Mouse (Mus musculus): Measurements from ENCODE around the gene Psmb9.
"Not testable (repeated sequence)": the region's sequence is repeated elsewhere in the genome, so short reads cannot be mapped to it uniquely, and the experiment has no call there.

The Psmb9 gene

GRCm38 (mm10) chr17:34183564-34184219 lies 3.9 kb downstream of the Psmb9 start:
- no peak for DNase-seq (ENCODE audit: low spot score in 2 of 2)

- DNase-seq (ENCODE audit: low spot score in 2 of 2) = no peak
Measured at GRCm38 (mm10) chr17:34179913-34180859, 7.4 kb downstream of the Psmb9 start.

- no peak for DNase-seq (ENCODE audit: low spot score in 2 of 2)
Measured at GRCm38 (mm10) chr17:34179019-34179418, 8.5 kb downstream of the Psmb9 start.

- no peak for DNase-seq (ENCODE audit: low spot score in 2 of 2)
Measured at GRCm38 (mm10) chr17:34177179-34177578, 10.4 kb downstream of the Psmb9 start.

- no peak for DNase-seq (ENCODE audit: low spot score in 2 of 2)
Measured at GRCm38 (mm10) chr17:34174075-34174474, 13.5 kb downstream of the Psmb9 start.

GRCm38 (mm10) chr17:34172528-34172927 lies 15.0 kb downstream of the Psmb9 start:
- DNase-seq (ENCODE audit: low spot score in 2 of 2) = no peak

GRCm38 (mm10) chr17:34170877-34171498 lies 16.6 kb downstream of the Psmb9 start:
- peak; percentile 55 to 75 for DNase-seq (ENCODE audit: low spot score in 2 of 2)

GRCm38 (mm10) chr17:34170487-34170876 lies 17.1 kb downstream of the Psmb9 start:
- no peak for DNase-seq (ENCODE audit: low spot score in 2 of 2)

GRCm38 (mm10) chr17:34169279-34169678 lies 18.3 kb downstream of the Psmb9 start:
- peak in 1 of 2 experiments; percentile 37 for DNase-seq (ENCODE audit: low spot score in 2 of 2)

GRCm38 (mm10) chr17:34165033-34165730 lies 22.4 kb downstream of the Psmb9 start:
- no peak for DNase-seq (ENCODE audit: low spot score in 2 of 2)

GRCm38 (mm10) chr17:34164202-34164895 lies 23.2 kb downstream of the Psmb9 start:
- DNase-seq (ENCODE audit: low spot score in 2 of 2) = no peak

GRCm38 (mm10) chr17:34155534-34155933 lies 32.0 kb downstream of the Psmb9 start:
- DNase-seq (ENCODE audit: low spot score in 2 of 2) = no peak

- peak; percentile 49 to 54 for DNase-seq (ENCODE audit: low spot score in 2 of 2)
Measured at GRCm38 (mm10) chr17:34152923-34153322, 34.6 kb downstream of the Psmb9 start, which contains the start of gene H2-DMb1. Gene H2-DMb1, plus strand, starts transcription at chr17:34153072.

GRCm38 (mm10) chr17:34144960-34145371 lies 42.6 kb downstream of the Psmb9 start:
- DNase-seq (ENCODE audit: low spot score in 2 of 2) = peak in 1 of 2 experiments; percentile 44

- not testable (repeated sequence) for DNase-seq (ENCODE audit: low spot score in 2 of 2)
Measured at GRCm38 (mm10) chr17:34144221-34144620, 43.3 kb downstream of the Psmb9 start.

GRCm38 (mm10) chr17:34143461-34143860 lies 44.1 kb downstream of the Psmb9 start:
- no peak for DNase-seq (ENCODE audit: low spot score in 2 of 2)

GRCm38 (mm10) chr17:34143033-34143432 lies 44.5 kb downstream of the Psmb9 start, which contains the start of gene H2-DMb2:
Gene H2-DMb2, plus strand, starts transcription at chr17:34143307.
- peak; percentile 54 to 86 for DNase-seq (ENCODE audit: low spot score in 2 of 2)

- DNase-seq (ENCODE audit: low spot score in 2 of 2) = no peak
Measured at GRCm38 (mm10) chr17:34142456-34143010, 45.0 kb downstream of the Psmb9 start.

GRCm38 (mm10) chr17:34141448-34141847 lies 46.1 kb downstream of the Psmb9 start:
- no peak for DNase-seq (ENCODE audit: low spot score in 2 of 2)

GRCm38 (mm10) chr17:34140240-34140639 lies 47.3 kb downstream of the Psmb9 start:
- DNase-seq (ENCODE audit: low spot score in 2 of 2) = no peak

- no peak for DNase-seq (ENCODE audit: low spot score in 2 of 2)
Measured at GRCm38 (mm10) chr17:34139416-34139815, 48.1 kb downstream of the Psmb9 start.
